Mouse (Mus musculus) bone marrow, adult 2 months (tissue): Measurements from ENCODE around the gene Cfl2. TPM values are rescaled to one million over a fixed set of nuclear protein-coding genes. Genes with fewer than 3 reads are reported as not detected.

ENCODE experiments used
- H3K27ac ChIP-seq: fragments of 200-500 bp; 2 replicates; pipeline ENCODE4 v1.5.1; 2012; ENCODE audit warnings: low read depth, mild to moderate bottlenecking, control low read depth, inconsistent platforms, low read length; ENCODE audit not compliant: control insufficient read depth, poor library complexity, insufficient read depth
- H3K4me1 ChIP-seq: fragments of 200-500 bp; 2 replicates; pipeline ENCODE4 v1.6.1; 2011; ENCODE audit warnings: low read length; ENCODE audit not compliant: control insufficient read depth, insufficient read depth
- H3K4me3 ChIP-seq: fragments of 200-500 bp; replicated peaks from 2 replicates; pipeline ENCODE3; 2011; ENCODE audit warnings: mild to moderate bottlenecking, low read depth, low read length, control low read depth; ENCODE audit not compliant: control insufficient read depth
- CTCF ChIP-seq: fragments of 200-500 bp; IDR thresholded peaks from 2 replicates; pipeline ENCODE4 v1.5.1; 2011; ENCODE audit warnings: low read length, control low read depth; ENCODE audit not compliant: control insufficient read depth, insufficient read depth
- POLR2A ChIP-seq: fragments of 200-500 bp; IDR thresholded peaks from 2 replicates; pipeline ENCODE4 v1.6.1; 2011; ENCODE audit warnings: low read depth, mild to moderate bottlenecking, control low read depth, low read length, borderline replicate concordance; ENCODE audit not compliant: control insufficient read depth
- WGBS: fragments of 180-500 bp; shearing (Covaris S2); methylation state at CpG from one replicate; pipeline ENCODE4 v1.1.7; 2018; 5-methylcytosine and 5-hydroxymethylcytosine counted together
- polyA plus RNA-seq: library from polyadenylated mRNA; stranded (reverse); fragments of >200 nt; gene quantifications from 2 replicates; pipeline ENCODE4 v1.2.4, GENCODE M21; 2011; ENCODE audit warnings: low replicate concordance; ENCODE audit not compliant: missing spikeins, insufficient read depth, insufficient read length

Gene Cfl2
- polyA plus RNA-seq, 1 experiment, result 16.6 TPM

DNA sequence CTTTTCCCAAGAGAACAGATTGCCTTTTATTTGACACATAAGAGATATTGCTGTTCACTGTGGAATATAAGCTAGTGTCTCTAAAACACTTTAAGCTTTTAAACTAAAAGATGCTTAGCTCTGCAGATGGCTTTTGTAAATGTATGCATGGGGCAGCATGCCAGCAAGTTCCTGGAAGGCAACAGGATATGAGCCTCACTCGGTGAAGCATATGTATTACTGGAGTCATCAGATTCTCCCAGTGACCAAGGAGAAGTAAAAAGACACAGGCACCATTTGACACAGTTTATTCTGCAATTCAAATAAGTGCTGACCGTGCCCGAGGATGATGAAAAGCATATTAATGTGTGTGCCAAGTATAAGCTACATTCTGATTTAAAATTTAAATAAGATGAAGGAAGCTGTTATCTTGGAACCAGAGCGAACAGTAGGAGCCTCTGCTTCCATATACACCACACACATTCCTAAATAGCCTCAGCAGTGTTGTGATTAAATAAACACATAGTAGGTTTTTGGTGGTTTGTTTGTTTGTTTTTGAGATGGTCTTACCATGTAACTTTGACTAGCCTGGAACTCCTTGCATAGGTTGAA, 39.7 kb downstream of the Cfl2 start:
- TF ChIP-seq CTCF (no peak), POLR2A (no peak)
- Histone ChIP-seq H3K4me3 (no peak overlapping the region), H3K27ac (no peak overlapping the region), H3K4me1 (peaks cover 3% of the 10 kb centered on the region; the same call in 1 of the 2 replicates)
- WGBS, result 23% methylated on average over 4 of the region's 4 CpGs

DNA sequence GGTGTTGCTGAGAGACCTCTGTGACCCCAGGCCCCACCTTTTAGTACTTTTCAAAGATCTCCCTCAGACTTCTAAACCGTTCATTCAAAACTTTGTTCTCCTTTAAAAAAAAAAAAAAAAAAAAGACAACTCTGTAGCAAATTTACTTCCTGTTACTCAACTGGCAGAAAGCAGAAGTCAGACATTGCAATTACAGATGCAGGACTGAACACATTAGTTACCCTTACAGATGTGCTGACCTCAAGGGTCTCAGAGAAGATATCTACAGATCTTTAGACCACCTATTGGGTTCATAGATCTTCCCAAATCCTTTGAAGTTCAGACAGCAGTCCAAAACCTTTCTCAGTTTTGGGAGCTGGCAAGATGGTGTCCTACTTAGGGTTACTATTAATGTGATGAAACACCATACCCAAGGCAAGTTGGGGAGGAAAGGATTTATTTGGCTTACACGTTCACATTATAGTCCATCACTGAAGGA, 42.0 kb downstream of the Cfl2 start:
- peaks cover 3% of the 10 kb centered on the region; the same call in 1 of the 2 replicates for H3K4me1 ChIP-seq
- TF ChIP-seq CTCF (no peak), POLR2A (no peak)
- H3K27ac ChIP-seq, result peak overlapping the region; percentile 85
- H3K4me3 ChIP-seq, result no peak overlapping the region
- 4% methylated on average over 2 of the region's 2 CpGs for WGBS

DNA sequence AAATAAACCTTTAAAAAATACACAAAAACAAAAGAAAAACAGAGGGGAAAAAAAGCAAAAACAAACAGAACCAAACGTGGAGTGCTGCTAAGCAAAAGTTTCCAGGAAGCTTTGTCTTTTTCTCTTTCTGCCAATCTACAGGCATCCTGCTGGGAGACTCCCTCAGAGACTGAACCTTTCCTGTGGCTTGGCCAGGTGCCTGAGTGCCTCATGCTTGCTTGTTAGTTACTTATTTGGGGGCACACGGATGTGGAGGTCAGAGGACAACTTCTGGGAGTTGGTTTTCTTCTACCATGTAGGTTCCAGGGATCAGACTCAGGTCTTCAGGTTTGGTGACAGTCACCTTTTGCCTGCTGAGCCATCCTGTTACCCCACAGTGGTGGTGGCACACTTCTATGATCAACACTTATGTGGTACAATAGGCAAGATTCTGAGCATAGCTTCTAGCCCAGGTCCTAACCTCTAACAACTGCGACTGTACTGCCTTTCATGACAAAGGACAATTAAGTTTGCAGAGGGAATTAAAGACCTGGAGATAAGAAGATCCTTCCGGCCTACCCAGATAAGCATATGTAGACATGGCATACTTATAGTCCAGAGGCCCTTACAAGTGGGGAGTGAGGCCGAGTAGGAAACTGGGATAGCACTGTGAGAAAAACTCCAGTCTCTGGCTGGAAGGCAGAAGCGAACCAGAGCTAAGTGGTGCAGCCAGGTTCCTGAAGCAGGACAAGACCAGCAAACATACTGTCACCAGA, 43.3 kb downstream of the Cfl2 start:
- TF ChIP-seq CTCF (no peak), POLR2A (no peak)
- Histone ChIP-seq H3K4me3 (no peak overlapping the region), H3K4me1 (peaks cover 3% of the 10 kb centered on the region; the same call in 1 of the 2 replicates), H3K27ac (no peak overlapping the region)
- 41% methylated on average over 6 of the region's 6 CpGs for WGBS

DNA sequence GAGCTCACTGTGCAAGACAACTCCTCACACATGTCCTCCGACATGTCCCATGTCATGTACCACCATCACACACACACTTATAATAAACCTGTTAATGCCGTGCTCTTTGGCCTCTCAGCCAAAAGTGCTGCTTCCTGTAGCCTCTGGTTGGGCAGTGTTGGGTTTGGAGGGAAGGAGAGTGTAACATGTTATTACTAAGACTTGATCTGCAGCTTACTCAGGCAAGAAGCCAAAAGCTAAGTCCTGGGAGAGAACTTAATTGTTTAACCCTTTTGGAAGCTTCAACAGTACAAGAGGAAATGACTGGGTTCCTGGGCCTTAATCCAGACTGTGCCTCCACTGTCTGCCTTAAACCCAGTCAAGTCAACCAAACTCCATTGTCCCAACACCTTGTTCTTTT, 52.5 kb downstream of the Cfl2 start:
- Histone ChIP-seq H3K27ac (no peak overlapping the region), H3K4me1 (no peaks in the 10 kb centered on the region; the same call in 1 of the 2 replicates), H3K4me3 (no peak overlapping the region)
- TF ChIP-seq POLR2A (no peak), CTCF (no peak)
- WGBS, result 54% methylated on average over 2 of the region's 2 CpGs

Other genes with a start within 250 kb of the Cfl2 start
- gene Sptssa, start 206.3 kb downstream of the Cfl2 start, polyA plus RNA-seq, result 14.8 and 28.0 TPM in 2 replicates
- gene Eapp, start 167.0 kb downstream of the Cfl2 start, polyA plus RNA-seq, result 25.2 and 50.9 TPM in 2 replicates
- gene Snx6, start 67.2 kb downstream of the Cfl2 start, polyA plus RNA-seq, result 17.7 and 21.1 TPM in 2 replicates
- not detected in 2 replicates for gene Gm20403, start 123.7 kb upstream of the Cfl2 start, polyA plus RNA-seq
- 34.0 and 40.3 TPM in 2 replicates for gene Baz1a, start 151.5 kb upstream of the Cfl2 start, polyA plus RNA-seq
- 16.7 and 23.2 TPM in 2 replicates for gene 2700097O09Rik, start 217.2 kb upstream of the Cfl2 start, polyA plus RNA-seq
- gene Srp54a, start 217.4 kb upstream of the Cfl2 start, polyA plus RNA-seq, result 22.5 and 28.9 TPM in 2 replicates